Mouse (Mus musculus): Measurements from ENCODE around the gene Btg2. TPM values are rescaled to one million over a fixed set of nuclear protein-coding genes. Genes with fewer than 3 reads are reported as not detected.

The Btg2 gene
- polyA plus RNA-seq, 1 experiment from 2014 or later: 32.6 TPM

DNA sequence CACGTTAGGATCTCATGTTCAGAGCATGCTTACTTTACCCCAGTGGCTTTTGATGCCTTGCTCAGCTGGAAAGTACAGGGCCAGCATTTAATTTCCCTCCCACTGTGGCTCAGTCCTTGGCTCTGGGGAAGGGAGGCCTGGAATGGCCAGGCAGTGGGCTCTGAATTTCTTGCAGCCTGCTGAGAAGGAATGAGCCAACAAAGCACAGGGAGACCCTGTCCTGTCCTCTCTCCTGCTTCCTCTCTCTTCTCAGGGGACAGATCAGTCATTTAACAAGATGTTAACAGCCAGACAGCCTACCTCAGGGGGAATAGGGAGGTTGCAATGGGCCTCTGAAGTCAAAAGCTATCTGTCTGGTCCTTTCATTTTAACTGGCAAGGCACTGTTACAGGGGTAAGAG, 36.6 kb downstream of the Btg2 start:
- TF ChIP-seq CTCF (IDR thresholded peaks at IDR 0.05; ENCODE audit: low read depth): no peak
- Histone ChIP-seq H3K4me2 (replicated peaks; ENCODE audit: low read depth) (no peak overlapping the region), H3K27ac (ENCODE audit: low read depth, low read length) (no peak overlapping the region), H3K36me3 (ENCODE audit: control insufficient read depth, insufficient read depth) (no peaks in the 10 kb centered on the region), H3K27me3 (replicated peaks; ENCODE audit: control insufficient read depth, insufficient read depth, low read length) (no peaks in the 10 kb centered on the region), H3K9me3 (ENCODE audit: control insufficient read depth) (no peaks in the 10 kb centered on the region), H3K4me3 (ENCODE audit: low read depth, low read length) (no peak overlapping the region), H3K4me1 (replicated peaks; ENCODE audit: control insufficient read depth, insufficient read depth, low read length) (no peaks in the 10 kb centered on the region), H3K9ac (ENCODE audit: low read depth, low read length) (no peak overlapping the region)
- ATAC-seq: no peak
- WGBS: 48% methylated on average over 1 of the region's 1 CpGs

DNA sequence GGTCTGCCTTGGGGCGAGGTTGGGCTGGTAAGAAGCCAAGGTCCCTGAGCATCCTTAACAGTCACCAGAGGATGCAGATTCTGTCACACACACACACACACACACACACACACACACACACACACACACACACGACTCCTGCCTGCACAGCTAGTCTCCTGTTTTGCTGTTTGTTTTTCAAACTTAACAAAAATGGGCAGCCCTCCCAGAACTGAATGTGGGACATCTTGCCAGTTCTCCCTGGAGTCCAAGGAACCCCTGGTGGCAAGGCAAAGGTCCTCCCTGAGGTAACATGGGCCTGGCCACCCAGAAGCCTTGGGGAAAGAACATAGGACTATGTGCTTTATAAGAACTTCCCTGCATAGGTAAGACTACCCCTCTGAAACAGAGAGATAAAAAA, 37.0 kb downstream of the Btg2 start:
- no peak overlapping the region for H3K9ac ChIP-seq (ENCODE audit: low read depth, low read length)
- no peak overlapping the region for H3K27ac ChIP-seq (ENCODE audit: low read depth, low read length)
- H3K4me1 ChIP-seq (replicated peaks; ENCODE audit: control insufficient read depth, insufficient read depth, low read length): no peaks in the 10 kb centered on the region
- H3K9me3 ChIP-seq (ENCODE audit: control insufficient read depth): no peaks in the 10 kb centered on the region
- no peak overlapping the region for H3K4me2 ChIP-seq (replicated peaks; ENCODE audit: low read depth)
- H3K4me3 ChIP-seq (ENCODE audit: low read depth, low read length): no peak overlapping the region
- no peaks in the 10 kb centered on the region for H3K36me3 ChIP-seq (ENCODE audit: control insufficient read depth, insufficient read depth)
- no peak for ATAC-seq
- no peak for TF ChIP-seq CTCF (IDR thresholded peaks at IDR 0.05; ENCODE audit: low read depth)
- WGBS: 49% methylated on average over 2 of the region's 2 CpGs
- H3K27me3 ChIP-seq (replicated peaks; ENCODE audit: control insufficient read depth, insufficient read depth, low read length): no peaks in the 10 kb centered on the region

GRCm38 (mm10) chr1:134039361-134039760, 39.6 kb downstream of the Btg2 start:
- Histone ChIP-seq H3K27ac (ENCODE audit: low read depth, low read length) (no peak overlapping the region), H3K27me3 (replicated peaks; ENCODE audit: control insufficient read depth, insufficient read depth, low read length) (no peaks in the 10 kb centered on the region), H3K4me2 (replicated peaks; ENCODE audit: low read depth) (no peak overlapping the region), H3K4me3 (ENCODE audit: low read depth, low read length) (no peak overlapping the region), H3K4me1 (replicated peaks; ENCODE audit: control insufficient read depth, insufficient read depth, low read length) (no peaks in the 10 kb centered on the region), H3K36me3 (ENCODE audit: control insufficient read depth, insufficient read depth) (no peaks in the 10 kb centered on the region), H3K9me3 (ENCODE audit: control insufficient read depth) (no peaks in the 10 kb centered on the region), H3K9ac (ENCODE audit: low read depth, low read length) (no peak overlapping the region)
- 78% methylated on average over 2 of the region's 2 CpGs for WGBS
- ATAC-seq: no peak
- TF ChIP-seq CTCF (IDR thresholded peaks at IDR 0.05; ENCODE audit: low read depth): no peak

DNA sequence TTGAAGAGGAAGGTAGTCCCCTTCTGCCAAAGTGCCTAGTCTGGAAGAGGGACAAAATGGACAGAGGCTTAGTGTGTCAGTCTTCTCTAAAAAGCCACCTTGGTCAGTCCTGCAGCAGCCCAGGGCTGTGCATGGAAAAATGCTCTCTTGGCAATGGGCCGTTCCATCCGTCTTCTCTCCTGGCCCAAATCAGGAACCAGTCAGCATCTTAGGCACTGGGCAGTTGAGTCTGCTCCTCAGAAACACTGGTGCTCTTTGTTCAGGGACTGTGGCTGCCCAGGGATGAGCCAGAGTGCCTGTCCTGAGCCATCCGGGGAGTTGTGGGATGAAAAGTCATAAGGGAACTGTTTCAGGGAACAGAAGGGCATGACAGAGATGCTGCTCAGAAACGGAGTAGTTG, 40.6 kb downstream of the Btg2 start:
- Histone ChIP-seq H3K27me3 (replicated peaks; ENCODE audit: control insufficient read depth, insufficient read depth, low read length) (no peaks in the 10 kb centered on the region), H3K4me3 (ENCODE audit: low read depth, low read length) (no peak overlapping the region), H3K27ac (ENCODE audit: low read depth, low read length) (no peak overlapping the region), H3K9ac (ENCODE audit: low read depth, low read length) (no peak overlapping the region), H3K4me1 (replicated peaks; ENCODE audit: control insufficient read depth, insufficient read depth, low read length) (no peaks in the 10 kb centered on the region), H3K4me2 (replicated peaks; ENCODE audit: low read depth) (no peak overlapping the region), H3K9me3 (ENCODE audit: control insufficient read depth) (no peaks in the 10 kb centered on the region), H3K36me3 (ENCODE audit: control insufficient read depth, insufficient read depth) (no peaks in the 10 kb centered on the region)
- ATAC-seq: no peak
- WGBS: 95% methylated on average over 4 of the region's 4 CpGs
- no peak for TF ChIP-seq CTCF (IDR thresholded peaks at IDR 0.05; ENCODE audit: low read depth)

DNA sequence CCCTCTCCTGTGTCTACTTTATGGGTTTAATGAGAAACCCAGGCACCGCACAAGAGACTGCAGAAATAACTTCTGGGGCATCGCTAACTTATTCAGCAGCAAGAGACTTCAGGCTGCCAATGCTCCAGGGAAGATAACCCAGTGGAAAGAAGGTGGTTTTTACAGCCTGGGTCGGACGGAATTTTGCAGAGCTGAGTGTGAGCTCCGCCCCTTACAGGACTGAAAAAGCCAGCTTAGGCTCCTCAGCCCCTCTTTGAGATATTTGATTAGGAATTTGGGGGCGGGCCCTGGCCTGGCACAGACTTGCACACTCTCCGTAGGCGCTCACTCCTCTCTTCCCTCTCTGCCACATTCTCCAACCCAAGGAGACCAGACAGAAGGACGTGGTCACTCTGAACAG, 41.7 kb downstream of the Btg2 start, which contains the start of gene Fmod:
TSS of gene Fmod (plus strand) at position 83 of the 400 bp plus-strand sequence.
- 19% methylated on average over 9 of the region's 9 CpGs for WGBS
- no peaks in the 10 kb centered on the region for H3K4me1 ChIP-seq (replicated peaks; ENCODE audit: control insufficient read depth, insufficient read depth, low read length)
- TF ChIP-seq CTCF (IDR thresholded peaks at IDR 0.05; ENCODE audit: low read depth): no peak
- H3K27ac ChIP-seq (ENCODE audit: low read depth, low read length): no peak within 1 kb of the TSS
- ATAC-seq: no peak
- no peaks in the 10 kb centered on the region for H3K9me3 ChIP-seq (ENCODE audit: control insufficient read depth)
- no peaks in the 10 kb centered on the region for H3K36me3 ChIP-seq (ENCODE audit: control insufficient read depth, insufficient read depth)
- no peak within 1 kb of the TSS for H3K4me3 ChIP-seq (ENCODE audit: low read depth, low read length)
- H3K27me3 ChIP-seq (replicated peaks; ENCODE audit: control insufficient read depth, insufficient read depth, low read length): no peaks in the 10 kb centered on the region
- no peak within 1 kb of the TSS for H3K4me2 ChIP-seq (replicated peaks; ENCODE audit: low read depth)
- H3K9ac ChIP-seq (ENCODE audit: low read depth, low read length): no peak within 1 kb of the TSS

DNA sequence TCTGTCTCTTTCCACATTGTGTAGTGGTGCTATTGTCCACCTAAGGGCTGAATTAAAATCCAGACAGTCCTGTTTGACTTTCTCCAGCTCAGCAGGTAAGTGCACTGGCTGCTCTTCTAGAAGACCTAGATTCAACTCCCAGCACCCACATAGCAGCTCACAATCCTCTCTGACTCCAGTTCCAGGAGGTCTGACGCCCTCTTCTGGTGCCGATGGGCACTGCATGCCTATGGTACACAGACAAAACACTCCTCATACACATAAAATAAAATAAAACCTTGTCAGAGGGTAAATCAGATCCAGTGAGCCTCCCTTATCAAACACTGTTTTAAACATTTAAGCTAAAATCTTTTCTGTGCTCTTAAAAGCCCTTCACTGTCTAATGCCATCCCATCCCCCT, 42.4 kb downstream of the Btg2 start:
- H3K9ac ChIP-seq (ENCODE audit: low read depth, low read length): no peak overlapping the region
- no peak overlapping the region for H3K27ac ChIP-seq (ENCODE audit: low read depth, low read length)

More for the DNA sequence above, 42.4 kb downstream of the Btg2 start:
- Histone ChIP-seq H3K4me2 (replicated peaks; ENCODE audit: low read depth) (no peak overlapping the region), H3K27me3 (replicated peaks; ENCODE audit: control insufficient read depth, insufficient read depth, low read length) (no peaks in the 10 kb centered on the region), H3K9me3 (ENCODE audit: control insufficient read depth) (no peaks in the 10 kb centered on the region), H3K4me3 (ENCODE audit: low read depth, low read length) (no peak overlapping the region), H3K36me3 (ENCODE audit: control insufficient read depth, insufficient read depth) (no peaks in the 10 kb centered on the region), H3K4me1 (replicated peaks; ENCODE audit: control insufficient read depth, insufficient read depth, low read length) (no peaks in the 10 kb centered on the region)
- peak; percentile 59 for TF ChIP-seq CTCF (IDR thresholded peaks at IDR 0.05; ENCODE audit: low read depth)
- WGBS: 74% methylated on average over 2 of the region's 2 CpGs
- ATAC-seq: no peak
